Mouse (Mus musculus): Measurements from ENCODE around the gene Gak.
"Not testable (repeated sequence)": the region's sequence is repeated elsewhere in the genome, so short reads cannot be mapped to it uniquely, and the experiment has no call there.

Gene Gak

GRCm38 (mm10) chr5:108655891-108656650 is 26.5 kb upstream of the Gak start:
- no peak for DNase-seq

- no peak for DNase-seq
These were observed 25.8 kb upstream of the Gak start for GRCm38 (mm10) chr5:108655381-108655780.

- DNase-seq = no peak
These were observed 25.0 kb upstream of the Gak start for GRCm38 (mm10) chr5:108654444-108654990.

- DNase-seq = no peak
These were observed 23.8 kb upstream of the Gak start for GRCm38 (mm10) chr5:108653341-108653740.

- peak; percentile 71 to 85 for DNase-seq
These were observed 22.3 kb upstream of the Gak start for GRCm38 (mm10) chr5:108651823-108652222.

GRCm38 (mm10) chr5:108651136-108651720 is 21.7 kb upstream of the Gak start:
- DNase-seq = no peak

GRCm38 (mm10) chr5:108650341-108650740 is 20.8 kb upstream of the Gak start:
- DNase-seq = peak; percentile 62 to 76

- DNase-seq = no peak
These were observed 19.5 kb upstream of the Gak start for GRCm38 (mm10) chr5:108648937-108649576.

- DNase-seq = no peak
These were observed 18.4 kb upstream of the Gak start for GRCm38 (mm10) chr5:108647820-108648465.

GRCm38 (mm10) chr5:108647311-108647710 is 17.8 kb upstream of the Gak start:
- DNase-seq = no peak

GRCm38 (mm10) chr5:108646343-108646660 is 16.7 kb upstream of the Gak start:
- no peak for DNase-seq

- DNase-seq = peak; percentile 72 to 77
These were observed 16.2 kb upstream of the Gak start for GRCm38 (mm10) chr5:108645651-108646342.

- no peak for DNase-seq
These were observed 14.1 kb upstream of the Gak start for GRCm38 (mm10) chr5:108643674-108644073.

GRCm38 (mm10) chr5:108636172-108636571 is 6.6 kb upstream of the Gak start:
- no peak for DNase-seq

- not testable (repeated sequence) for DNase-seq
These were observed 4.5 kb upstream of the Gak start for GRCm38 (mm10) chr5:108634088-108634487.

- no peak for DNase-seq
These were observed 4.1 kb upstream of the Gak start for GRCm38 (mm10) chr5:108633676-108634075.

GRCm38 (mm10) chr5:108628891-108629633 is 493 bp downstream of the Gak start:
- DNase-seq = no peak

- DNase-seq = peak in 1 of 2 experiments; percentile 52
These were observed 3.4 kb downstream of the Gak start for GRCm38 (mm10) chr5:108626050-108626660.

- DNase-seq = no peak
These were observed 7.7 kb downstream of the Gak start for GRCm38 (mm10) chr5:108621870-108622269.

GRCm38 (mm10) chr5:108610426-108610825 is 19.1 kb downstream of the Gak start:
- DNase-seq = no peak

GRCm38 (mm10) chr5:108602537-108602936 is 27.0 kb downstream of the Gak start:
- no peak for DNase-seq
